Mouse (Mus musculus): ENCODE measurements at regions not wholly inside any gene's neighbourhood (a gene's known extent, or its start where the extent isn't known, plus 50 kb on each side); places are given as distances from the start of the nearest gene placed in this dataset.
A peak's percentile ranks its signal among the peaks of the same experiment; 100 is the strongest.

GRCm38 (mm10) chr2:96006204-96006868, 311.6 kb upstream of the Lrrc4c start:
- DNase-seq (ENCODE audit: low spot score): peak; percentile 1

Measured in embryo, embryonic 10.5 days (tissue).